Mouse (Mus musculus) heart, postnatal 0 days (tissue): ENCODE data around the gene Lrriq3.

Experiments used
- CTCF ChIP-seq: IDR thresholded peaks from 2 replicates; pipeline ENCODE4 v1.5.1; 2016; ENCODE audit warnings: antibody characterized with exemption, control low read depth, low read depth
- EP300 ChIP-seq: IDR thresholded peaks from 2 replicates; pipeline ENCODE4 v1.6.1; 2016; ENCODE audit warnings: antibody characterized with exemption, low read depth

- TF ChIP-seq CTCF (no peak), EP300 (no peak)
Measured at GRCm38 (mm10) chr3:155141047-155141446, 47.8 kb downstream of the Lrriq3 start.
